Mouse (Mus musculus) ES-Bruce4 (cell line): Measurements from ENCODE around the gene Padi6. TPM values are rescaled to one million over a fixed set of nuclear protein-coding genes. Genes with fewer than 3 reads are reported as not detected.

Experiments
- H3K27ac ChIP-seq: 2 replicates; pipeline ENCODE4 v1.5.1; 2012; ENCODE audit warnings: low read length, inconsistent platforms; ENCODE audit not compliant: insufficient read depth
- H3K27me3 ChIP-seq: 2 replicates; pipeline ENCODE4 v1.6.1; 2012; ENCODE audit warnings: mild to moderate bottlenecking, low read length, inconsistent platforms; ENCODE audit not compliant: control insufficient read depth, poor library complexity, insufficient read depth, severe bottlenecking
- H3K36me3 ChIP-seq: 2 replicates; pipeline ENCODE4 v1.6.1; 2012; ENCODE audit warnings: inconsistent platforms, mild to moderate bottlenecking, low read length, moderate library complexity; ENCODE audit not compliant: control insufficient read depth, poor library complexity, insufficient read depth, severe bottlenecking
- H3K4me1 ChIP-seq: one replicate; pipeline ENCODE4 v1.8.1; 2011; ENCODE audit warnings: low read length; ENCODE audit not compliant: control insufficient read depth, insufficient read depth
- H3K4me3 ChIP-seq: 2 replicates; pipeline ENCODE4 v1.5.1; 2011; ENCODE audit warnings: low read depth, mild to moderate bottlenecking, low read length
- H3K9ac ChIP-seq: 2 replicates; pipeline ENCODE4 v1.6.1; 2012; ENCODE audit warnings: low read depth, mild to moderate bottlenecking, inconsistent platforms; ENCODE audit not compliant: poor library complexity, severe bottlenecking
- H3K9me3 ChIP-seq: replicated peaks from 2 replicates; pipeline ENCODE4 v1.6.1; 2012; ENCODE audit warnings: mild to moderate bottlenecking, low read length, inconsistent platforms; ENCODE audit not compliant: control insufficient read depth, poor library complexity, insufficient read depth, severe bottlenecking
- CTCF ChIP-seq: IDR thresholded peaks from one replicate; pipeline ENCODE4 v1.8.1; 2011; ENCODE audit warnings: low read depth, low read length
- EP300 ChIP-seq: IDR thresholded peaks from 2 replicates; pipeline ENCODE4 v1.6.1; 2011; ENCODE audit warnings: low read depth, low read length; ENCODE audit not compliant: insufficient read depth
- POLR2A ChIP-seq: IDR thresholded peaks from one replicate; pipeline ENCODE4 v1.8.1; 2011; ENCODE audit warnings: low read length; ENCODE audit not compliant: insufficient read depth
- polyA plus RNA-seq: library from polyadenylated mRNA; stranded (reverse); fragments of >200 nt; gene quantifications from 2 replicates; pipeline ENCODE4 v1.2.4, GENCODE M21; 2011; ENCODE audit warnings: low read depth; ENCODE audit not compliant: missing spikeins, insufficient read depth, insufficient read length

Padi6 gene
- polyA plus RNA-seq = 0.29 TPM in 1 of 2 replicates, not detected in the other

DNA sequence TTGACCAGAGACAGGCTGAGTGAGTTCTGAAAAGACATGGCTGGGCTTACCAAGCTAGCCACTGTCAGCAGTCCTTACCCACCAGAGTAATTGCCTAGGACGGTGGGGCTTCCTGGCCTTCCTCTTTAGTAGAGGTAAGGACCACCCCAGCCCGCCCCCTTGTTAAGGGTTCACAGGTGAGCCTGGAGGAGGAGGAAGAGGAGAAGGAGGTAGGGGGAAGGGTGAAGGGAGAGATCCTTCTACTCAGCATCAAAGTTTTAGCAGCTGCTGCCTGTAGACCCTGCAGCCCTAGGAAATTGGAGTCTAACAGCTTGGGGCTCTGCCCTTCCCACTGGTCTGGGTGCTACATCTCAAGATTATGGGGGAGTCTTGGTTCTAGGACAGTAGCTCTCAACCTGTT, at the start of gene Padi6:
Gene Padi6 (minus strand): TSS at position 101 of the 400 bp plus-strand sequence.
- Histone ChIP-seq H3K27ac (no peak within 1 kb of the TSS), H3K27me3 (no peaks in the 10 kb centered on the region), H3K36me3 (no peaks in the 10 kb centered on the region), H3K9me3 (no peaks in the 10 kb centered on the region), H3K9ac (no peak within 1 kb of the TSS), H3K4me1 (no peaks in the 10 kb centered on the region), H3K4me3 (no peak within 1 kb of the TSS)
- TF ChIP-seq EP300 = no peak
- TF ChIP-seq POLR2A = no peak
- no peak for TF ChIP-seq CTCF

- TF ChIP-seq POLR2A (no peak), EP300 (no peak), CTCF (no peak)
- H3K27ac ChIP-seq = no peak overlapping the region
- H3K27me3 ChIP-seq = no peaks in the 10 kb centered on the region
- H3K36me3 ChIP-seq = no peaks in the 10 kb centered on the region
- H3K9ac ChIP-seq = no peak overlapping the region
- no peak overlapping the region for H3K4me3 ChIP-seq
- no peaks in the 10 kb centered on the region for H3K4me1 ChIP-seq
- no peaks in the 10 kb centered on the region for H3K9me3 ChIP-seq
These were observed 48.6 kb upstream of the Padi6 start for GRCm38 (mm10) chr4:140791071-140791470.

DNA sequence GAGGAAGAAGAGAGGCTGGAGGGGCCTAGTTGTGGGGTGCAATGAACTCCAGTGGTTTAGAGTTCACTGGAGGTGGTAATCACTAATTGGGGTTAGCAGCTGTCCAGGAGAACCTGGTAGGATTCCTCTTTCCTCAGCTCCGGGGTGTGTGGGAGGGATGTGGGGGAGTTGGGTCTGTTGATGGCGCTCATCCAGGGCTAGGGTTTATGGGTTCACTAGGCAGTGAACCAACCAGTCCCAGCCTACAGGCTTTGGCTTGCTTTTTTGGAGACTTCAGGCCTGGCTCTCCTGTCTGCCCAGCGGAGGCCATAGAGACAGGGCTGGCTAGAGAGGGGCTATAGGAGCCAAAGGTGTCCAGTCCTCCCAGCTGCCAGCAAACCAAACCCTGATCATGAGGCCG, 47.5 kb upstream of the Padi6 start:
- Histone ChIP-seq H3K27me3 (no peaks in the 10 kb centered on the region), H3K36me3 (no peaks in the 10 kb centered on the region), H3K9ac (no peak overlapping the region), H3K9me3 (no peaks in the 10 kb centered on the region), H3K4me3 (no peak overlapping the region), H3K4me1 (no peaks in the 10 kb centered on the region), H3K27ac (no peak overlapping the region)
- no peak for TF ChIP-seq CTCF
- TF ChIP-seq POLR2A = no peak
- no peak for TF ChIP-seq EP300

GRCm38 (mm10) chr4:140788983-140789382, 46.5 kb upstream of the Padi6 start:
- Histone ChIP-seq H3K9me3 (no peaks in the 10 kb centered on the region), H3K27ac (no peak overlapping the region), H3K4me1 (no peaks in the 10 kb centered on the region), H3K36me3 (no peaks in the 10 kb centered on the region), H3K4me3 (no peak overlapping the region), H3K27me3 (no peaks in the 10 kb centered on the region), H3K9ac (peak overlapping the region; percentile 5; the same call in 1 of the 2 replicates)
- no peak for TF ChIP-seq EP300
- TF ChIP-seq CTCF = peak; percentile 92

GRCm38 (mm10) chr4:140788264-140788663, 45.8 kb upstream of the Padi6 start:
- Histone ChIP-seq H3K4me1 (no peaks in the 10 kb centered on the region), H3K9ac (peak overlapping the region; percentile 5; the same call in 1 of the 2 replicates), H3K27me3 (no peaks in the 10 kb centered on the region), H3K4me3 (no peak overlapping the region), H3K27ac (no peak overlapping the region), H3K9me3 (no peaks in the 10 kb centered on the region), H3K36me3 (no peaks in the 10 kb centered on the region)
- no peak for TF ChIP-seq CTCF

- Histone ChIP-seq H3K36me3 (no peaks in the 10 kb centered on the region), H3K4me1 (no peaks in the 10 kb centered on the region), H3K27me3 (no peaks in the 10 kb centered on the region), H3K9me3 (no peaks in the 10 kb centered on the region), H3K4me3 (no peak overlapping the region), H3K9ac (no peak overlapping the region), H3K27ac (no peak overlapping the region)
- TF ChIP-seq POLR2A (no peak), EP300 (no peak), CTCF (no peak)
These were observed 45.0 kb upstream of the Padi6 start for GRCm38 (mm10) chr4:140787414-140787813.
